ENCODE assay signal across 8 mouse cellular contexts in genomic region chr19:40762023-40762759, GRCm38 (mm10). TPM values are rescaled to one million over a fixed set of nuclear protein-coding genes. Genes with fewer than 3 reads are reported as not detected.
DNase-seq lines count a peak whose midpoint lies in the region; ATAC-seq and TF ChIP-seq lines count a peak whose summit lies in the region.

No protein-coding gene starts in this region.

- ATAC-seq in intestine, embryonic 16.5 days, result peak; percentile 55; the same call in 1 of the 2 replicates
- peak; percentile 66 for ATAC-seq in limb, embryonic 12.5 days (ENCODE audit: insufficient number of reproducible peaks, insufficient read depth, low FRiP score, low TSS enrichment, low read depth)
- no peak for ATAC-seq in midbrain, embryonic 11.5 days (ENCODE audit: low FRiP score)
- peak; percentile 53; the same call in 1 of the 2 replicates for ATAC-seq in stomach, embryonic 15.5 days (ENCODE audit: insufficient read depth, low FRiP score, low read depth)

- H3K9ac ChIP-seq in intestine, embryonic 16.5 days (ENCODE audit: low read depth, low read length), result peak overlapping the region; percentile 65
- peak overlapping the region; percentile 54 for H3K9ac ChIP-seq in limb, embryonic 12.5 days (replicated peaks)
- H3K9ac ChIP-seq in midbrain, embryonic 11.5 days (ENCODE audit: low read length), result peak overlapping the region; percentile 32; the same call in 1 of the 2 replicates
- H3K9ac ChIP-seq in stomach, embryonic 15.5 days, result no peak overlapping the region

- H3K27me3 ChIP-seq in intestine, embryonic 16.5 days (replicated peaks; ENCODE audit: control insufficient read depth, insufficient read depth, low read length), result no peaks in the 10 kb centered on the region
- H3K27me3 ChIP-seq in limb, embryonic 12.5 days, result no peaks in the 10 kb centered on the region
- H3K27me3 ChIP-seq in midbrain, embryonic 11.5 days (ENCODE audit: control insufficient read depth, insufficient read depth, low read length), result no peaks in the 10 kb centered on the region
- H3K27me3 ChIP-seq in stomach, embryonic 15.5 days (replicated peaks), result no peaks in the 10 kb centered on the region

- H3K27ac ChIP-seq in bone marrow, adult 2 months (ENCODE audit: control insufficient read depth, insufficient read depth, low read depth, low read length, poor library complexity), result no peak overlapping the region
- H3K27ac ChIP-seq in intestine, embryonic 16.5 days (ENCODE audit: low read length), result no peak overlapping the region
- H3K27ac ChIP-seq in limb, embryonic 12.5 days, result 0 out of 2 replicates have a peak overlapping the region, but pooled peaks have one; percentile 53
- no peak overlapping the region for H3K27ac ChIP-seq in midbrain, embryonic 11.5 days (ENCODE audit: low read depth, low read length)
- no peak overlapping the region for H3K27ac ChIP-seq in stomach, embryonic 15.5 days

- no peaks in the 10 kb centered on the region for H3K4me1 ChIP-seq in bone marrow, adult 2 months (ENCODE audit: control insufficient read depth, insufficient read depth, low read length)
- peaks cover 2% of the 10 kb centered on the region; the same call in 1 of the 2 replicates for H3K4me1 ChIP-seq in intestine, embryonic 16.5 days (ENCODE audit: control insufficient read depth, insufficient read depth, low read length)
- H3K4me1 ChIP-seq in limb, embryonic 12.5 days (replicated peaks), result peaks cover 19% of the 10 kb centered on the region; the same call in 1 of the 2 replicates
- H3K4me1 ChIP-seq in midbrain, embryonic 11.5 days (ENCODE audit: control insufficient read depth, insufficient read depth, low read length), result no peaks in the 10 kb centered on the region
- H3K4me1 ChIP-seq in stomach, embryonic 15.5 days, result no peaks in the 10 kb centered on the region

- peak overlapping the region; percentile 56 for H3K4me2 ChIP-seq in intestine, embryonic 16.5 days (ENCODE audit: low read depth, low read length)
- peak overlapping the region; percentile 61 for H3K4me2 ChIP-seq in limb, embryonic 12.5 days
- peak overlapping the region; percentile 34 for H3K4me2 ChIP-seq in midbrain, embryonic 11.5 days
- peak overlapping the region; percentile 55 for H3K4me2 ChIP-seq in stomach, embryonic 15.5 days

- H3K9me3 ChIP-seq in intestine, embryonic 16.5 days (ENCODE audit: control insufficient read depth, low read length), result no peaks in the 10 kb centered on the region
- H3K9me3 ChIP-seq in limb, embryonic 12.5 days, result no peaks in the 10 kb centered on the region
- H3K9me3 ChIP-seq in midbrain, embryonic 11.5 days (ENCODE audit: control insufficient read depth, low read length), result no peaks in the 10 kb centered on the region
- H3K9me3 ChIP-seq in stomach, embryonic 15.5 days, result no peaks in the 10 kb centered on the region

- WGBS in bone marrow, adult 2 months, result 45% methylated on average over 22 of the region's 22 CpGs
- 21% methylated on average over 22 of the region's 22 CpGs for WGBS in intestine, embryonic 16.5 days
- WGBS in limb, embryonic 12.5 days, result 27% methylated on average over 22 of the region's 22 CpGs
- 41% methylated on average over 22 of the region's 22 CpGs for WGBS in midbrain, embryonic 11.5 days
- 25% methylated on average over 22 of the region's 22 CpGs for WGBS in stomach, embryonic 15.5 days

- peak overlapping the region; percentile 60 for H3K4me3 ChIP-seq in bone marrow, adult 2 months (replicated peaks; ENCODE audit: control insufficient read depth, low read depth, low read length)
- H3K4me3 ChIP-seq in intestine, embryonic 16.5 days (ENCODE audit: low read length), result peak overlapping the region; percentile 50
- H3K4me3 ChIP-seq in limb, embryonic 12.5 days (replicated peaks), result peak overlapping the region; percentile 36
- H3K4me3 ChIP-seq in midbrain, embryonic 11.5 days (ENCODE audit: low read depth, low read length), result peak overlapping the region; percentile 5; the same call in 1 of the 2 replicates
- peak overlapping the region; percentile 37 for H3K4me3 ChIP-seq in stomach, embryonic 15.5 days (replicated peaks)

- H3K36me3 ChIP-seq in intestine, embryonic 16.5 days (ENCODE audit: control insufficient read depth, insufficient read depth, low read length), result no peaks in the 10 kb centered on the region
- no peaks in the 10 kb centered on the region for H3K36me3 ChIP-seq in limb, embryonic 12.5 days
- no peaks in the 10 kb centered on the region for H3K36me3 ChIP-seq in midbrain, embryonic 11.5 days (ENCODE audit: control insufficient read depth, insufficient read depth, low read length)
- no peaks in the 10 kb centered on the region for H3K36me3 ChIP-seq in stomach, embryonic 15.5 days

- no peak for TF ChIP-seq POLR2A in bone marrow, adult 2 months (IDR thresholded peaks at IDR 0.05; ENCODE audit: borderline replicate concordance, control insufficient read depth, low read depth, low read length)

- TF ChIP-seq CTCF in bone marrow, adult 2 months (IDR thresholded peaks at IDR 0.05; ENCODE audit: control insufficient read depth, insufficient read depth, low read length), result no peak

- DNase-seq in CD8-positive naive resting alpha-beta T cell, adult 2 months (ENCODE audit: low read depth in 2 of 2, low spot score in 2 of 2), result peak; percentile 1 to 20
- peak; percentile 18 to 22 for DNase-seq in frontal cortex, postnatal 10 days (ENCODE audit: low spot score in 2 of 2)
- DNase-seq in midbrain, embryonic 11.5 days (ENCODE audit: low spot score, missing footprints), result peak; percentile 88
- DNase-seq in retina, embryonic 14.5 days (ENCODE audit: low spot score), result no peak

RNA-seq across cellular contexts. Expression of gene Cc2d2b, which starts 13.6 kb away (rescaled TPM):
- 3.9 TPM in 1 of 2 replicates, not detected in the other for polyA plus RNA-seq in bone marrow, adult 2 months (2011; ENCODE audit: insufficient read depth, insufficient read length, low replicate concordance, missing spikeins)
- polyA plus RNA-seq in intestine, embryonic 16.5 days (2015; fragmentation: Nextera tagmentation; extraction: Ambion mirVana), result not detected in 2 replicates
- polyA plus RNA-seq in limb, embryonic 12.5 days (2016; fragmentation: Nextera tagmentation; extraction: Ambion mirVana), result 0.05 and 0.08 TPM in 2 replicates
- polyA plus RNA-seq in midbrain, embryonic 11.5 days (2014; fragmentation: Nextera tagmentation; extraction: Ambion mirVana), result 0.22 and 0.72 TPM in 2 replicates
- 0.17 and 0.40 TPM in 2 replicates for polyA plus RNA-seq in stomach, embryonic 15.5 days (2015; fragmentation: Nextera tagmentation; extraction: Ambion mirVana)

Comparison
In these comparisons a context has a peak if more than half of its experiments do, and no peak if none do; other contexts are left out.
1. H3K4me3 ChIP-seq: peak in every context shown above with its lines; median percentile 60 in bone marrow, adult 2 months; 50 in intestine, embryonic 16.5 days; 37 in stomach, embryonic 15.5 days; 36 in limb, embryonic 12.5 days; 5 in midbrain, embryonic 11.5 days.